Mouse (Mus musculus) layer of hippocampus, postnatal 36 days (tissue): ENCODE results near the gene C1qb. TPM values are rescaled to one million over a fixed set of nuclear protein-coding genes. Genes with fewer than 3 reads are reported as not detected.

Experiments
- DNase-seq, 2 experiments: peaks; one replicate each; pipeline ENCODE4 v3.0.0; 2022
- total RNA-seq, 2 experiments: library from RNA; stranded (reverse); gene quantifications; 2 replicates each; pipeline ENCODE4 v1.2.3; 2021

The C1qb gene
- total RNA-seq, 2 experiments from 2014 or later, result 47.8 to 51.2 TPM

GRCm38 (mm10) chr4:136893691-136894543, 7.9 kb upstream of the C1qb start:
- DNase-seq, result peak; percentile 56 to 63

GRCm38 (mm10) chr4:136892811-136893210, 6.8 kb upstream of the C1qb start, which contains the start of gene C1qc:
C1qc (minus strand) TSS chr4:136893065.
- DNase-seq, result no peak

GRCm38 (mm10) chr4:136892371-136892770, 6.4 kb upstream of the C1qb start:
- DNase-seq, result no peak

- no peak for DNase-seq
Observed at GRCm38 (mm10) chr4:136891115-136891514, 5.1 kb upstream of the C1qb start.

GRCm38 (mm10) chr4:136889981-136890380, 4.0 kb upstream of the C1qb start:
- DNase-seq, result no peak

- DNase-seq, result no peak
Observed at GRCm38 (mm10) chr4:136887714-136888113, 1.7 kb upstream of the C1qb start.

GRCm38 (mm10) chr4:136878601-136879000, 7.4 kb downstream of the C1qb start:
- DNase-seq, result no peak

GRCm38 (mm10) chr4:136878171-136878570, 7.8 kb downstream of the C1qb start:
- DNase-seq, result no peak

- no peak for DNase-seq
Observed at GRCm38 (mm10) chr4:136876971-136877370, 9.0 kb downstream of the C1qb start.

- no peak for DNase-seq
Observed at GRCm38 (mm10) chr4:136875012-136875411, 11.0 kb downstream of the C1qb start.

GRCm38 (mm10) chr4:136868371-136868770, 17.6 kb downstream of the C1qb start:
- no peak for DNase-seq

GRCm38 (mm10) chr4:136867690-136868345, 18.2 kb downstream of the C1qb start:
- no peak for DNase-seq

- DNase-seq, result no peak
Observed at GRCm38 (mm10) chr4:136865531-136865930, 20.5 kb downstream of the C1qb start.

- no peak for DNase-seq
Observed at GRCm38 (mm10) chr4:136864751-136865470, 21.1 kb downstream of the C1qb start.

GRCm38 (mm10) chr4:136863517-136863916, 22.5 kb downstream of the C1qb start:
- DNase-seq, result no peak

GRCm38 (mm10) chr4:136862411-136862810, 23.6 kb downstream of the C1qb start:
- no peak for DNase-seq

- peak in 1 of 2 experiments; percentile 9 for DNase-seq
Observed at GRCm38 (mm10) chr4:136861806-136862205, 24.2 kb downstream of the C1qb start.

GRCm38 (mm10) chr4:136860022-136860421, 26.0 kb downstream of the C1qb start:
- no peak for DNase-seq

- peak in 1 of 2 experiments; percentile 14 for DNase-seq
Observed at GRCm38 (mm10) chr4:136855081-136855480, 30.9 kb downstream of the C1qb start.

GRCm38 (mm10) chr4:136852989-136853388, 33.0 kb downstream of the C1qb start:
- DNase-seq, result no peak

- DNase-seq, result no peak
Observed at GRCm38 (mm10) chr4:136852119-136852518, 33.9 kb downstream of the C1qb start.

GRCm38 (mm10) chr4:136848565-136848964, 37.4 kb downstream of the C1qb start:
- no peak for DNase-seq

- no peak for DNase-seq
Observed at GRCm38 (mm10) chr4:136847166-136847565, 38.8 kb downstream of the C1qb start.
